Mouse (Mus musculus) intestine, embryonic 16.5 days (tissue): ENCODE measurements at regions not wholly inside any gene's neighbourhood (a gene's known extent, or its start where the extent isn't known, plus 50 kb on each side); places are given as distances from the start of the nearest gene placed in this dataset.

Source experiments
- ATAC-seq: fragments of 200-750 bp; cut with Nextera tagmentation; 2 replicates; pipeline ENCODE4 v1.8.0; 2017; ENCODE audit warnings: moderate TSS enrichment, moderate library complexity
- H3K27ac ChIP-seq: fragments of 300-500 bp; sonication (generic); 2 replicates; pipeline ENCODE4 v1.5.1; 2014; ENCODE audit warnings: mild to moderate bottlenecking, low read length
- H3K27me3 ChIP-seq: fragments of 300-500 bp; sonication (generic); replicated peaks from 2 replicates; pipeline ENCODE4 v1.6.1; 2014; ENCODE audit warnings: low read length, control low read depth, mixed read lengths; ENCODE audit not compliant: control insufficient read depth, insufficient read depth
- H3K36me3 ChIP-seq: fragments of 300-500 bp; sonication (generic); 2 replicates; pipeline ENCODE4 v1.6.1; 2014; ENCODE audit warnings: low read length, control low read depth; ENCODE audit not compliant: control insufficient read depth, insufficient read depth
- H3K4me1 ChIP-seq: fragments of 300-500 bp; sonication (generic); 2 replicates; pipeline ENCODE4 v1.6.1; 2014; ENCODE audit warnings: low read length, control low read depth, mixed read lengths; ENCODE audit not compliant: control insufficient read depth, insufficient read depth
- H3K4me2 ChIP-seq: fragments of 300-500 bp; sonication (generic); 2 replicates; pipeline ENCODE4 v1.6.1; 2014; ENCODE audit warnings: low read depth, low read length, control low read depth
- H3K4me3 ChIP-seq: fragments of 300-500 bp; sonication (generic); 2 replicates; pipeline ENCODE4 v1.5.1; 2014; ENCODE audit warnings: mild to moderate bottlenecking, low read length
- H3K9ac ChIP-seq: fragments of 300-500 bp; sonication (generic); 2 replicates; pipeline ENCODE4 v1.6.1; 2014; ENCODE audit warnings: low read depth, low read length
- H3K9me3 ChIP-seq: fragments of 300-500 bp; sonication (generic); 2 replicates; pipeline ENCODE4 v1.6.1; 2016; ENCODE audit warnings: low read length, control low read depth; ENCODE audit not compliant: control insufficient read depth
- WGBS: fragments of 180-500 bp; shearing (Covaris S2); extraction: QIAGEN DNeasy Blood & Tissue Kit; methylation state at CpG from one replicate; pipeline ENCODE4 v1.1.7; 2014; 5-methylcytosine and 5-hydroxymethylcytosine counted together

GRCm38 (mm10) chr4:47818371-47819159 is 226.4 kb upstream of the Nr4a3 start:
- H3K27ac ChIP-seq = no peak overlapping the region
- H3K4me1 ChIP-seq = no peaks in the 10 kb centered on the region
- H3K4me3 ChIP-seq = no peak overlapping the region
- no peaks in the 10 kb centered on the region for H3K9me3 ChIP-seq
- WGBS = 92% methylated on average over 18 of the region's 18 CpGs
- H3K27me3 ChIP-seq = no peaks in the 10 kb centered on the region
- ATAC-seq = no peak
- H3K36me3 ChIP-seq = no peaks in the 10 kb centered on the region
- H3K9ac ChIP-seq = no peak overlapping the region
- H3K4me2 ChIP-seq = no peak overlapping the region

GRCm38 (mm10) chr4:47820562-47820961 is 224.4 kb upstream of the Nr4a3 start:
- 76% methylated on average over 1 of the region's 1 CpGs for WGBS
- ATAC-seq = no peak
- Histone ChIP-seq H3K36me3 (no peaks in the 10 kb centered on the region), H3K4me1 (no peaks in the 10 kb centered on the region), H3K4me3 (no peak overlapping the region), H3K27me3 (no peaks in the 10 kb centered on the region), H3K9me3 (no peaks in the 10 kb centered on the region), H3K4me2 (no peak overlapping the region), H3K27ac (no peak overlapping the region), H3K9ac (no peak overlapping the region)

GRCm38 (mm10) chr4:47823299-47823698 is 221.7 kb upstream of the Nr4a3 start:
- Histone ChIP-seq H3K4me3 (no peak overlapping the region), H3K4me1 (no peaks in the 10 kb centered on the region), H3K27ac (no peak overlapping the region), H3K9ac (no peak overlapping the region), H3K27me3 (no peaks in the 10 kb centered on the region), H3K4me2 (no peak overlapping the region), H3K36me3 (no peaks in the 10 kb centered on the region), H3K9me3 (no peaks in the 10 kb centered on the region)
- ATAC-seq = no peak
- WGBS = 70% methylated on average over 9 of the region's 9 CpGs

- no peaks in the 10 kb centered on the region for H3K27me3 ChIP-seq
- no peak overlapping the region for H3K4me2 ChIP-seq
- no peaks in the 10 kb centered on the region for H3K9me3 ChIP-seq
- no peak overlapping the region for H3K27ac ChIP-seq
- WGBS = 91% methylated on average over 15 of the region's 15 CpGs
- no peak overlapping the region for H3K4me3 ChIP-seq
- no peak for ATAC-seq
- no peaks in the 10 kb centered on the region for H3K4me1 ChIP-seq
- H3K36me3 ChIP-seq = no peaks in the 10 kb centered on the region
- H3K9ac ChIP-seq = no peak overlapping the region
Measured at GRCm38 (mm10) chr4:47824083-47824482, 220.9 kb upstream of the Nr4a3 start.

- Histone ChIP-seq H3K9ac (no peak overlapping the region), H3K9me3 (no peaks in the 10 kb centered on the region), H3K36me3 (no peaks in the 10 kb centered on the region), H3K27me3 (no peaks in the 10 kb centered on the region), H3K4me2 (no peak overlapping the region), H3K4me1 (no peaks in the 10 kb centered on the region), H3K4me3 (no peak overlapping the region), H3K27ac (no peak overlapping the region)
- WGBS = 29% methylated on average over 2 of the region's 2 CpGs
- no peak for ATAC-seq
Measured at GRCm38 (mm10) chr4:47832905-47833304, 212.0 kb upstream of the Nr4a3 start.

GRCm38 (mm10) chr4:47838411-47838810 is 206.5 kb upstream of the Nr4a3 start:
- no peaks in the 10 kb centered on the region for H3K27me3 ChIP-seq
- ATAC-seq = no peak
- H3K36me3 ChIP-seq = no peaks in the 10 kb centered on the region
- no peak overlapping the region for H3K27ac ChIP-seq
- no peak overlapping the region for H3K4me2 ChIP-seq
- H3K4me3 ChIP-seq = no peak overlapping the region
- H3K9ac ChIP-seq = no peak overlapping the region
- H3K9me3 ChIP-seq = no peaks in the 10 kb centered on the region
- 79% methylated on average over 2 of the region's 2 CpGs for WGBS
- no peaks in the 10 kb centered on the region; the same call in 1 of the 2 replicates for H3K4me1 ChIP-seq

GRCm38 (mm10) chr4:47842128-47842656 is 202.8 kb upstream of the Nr4a3 start:
- H3K27me3 ChIP-seq = no peaks in the 10 kb centered on the region
- H3K4me1 ChIP-seq = no peaks in the 10 kb centered on the region; the same call in 1 of the 2 replicates
- no peaks in the 10 kb centered on the region for H3K36me3 ChIP-seq
- no peaks in the 10 kb centered on the region for H3K9me3 ChIP-seq
- no peak overlapping the region for H3K4me3 ChIP-seq
- ATAC-seq = no peak
- no peak overlapping the region for H3K4me2 ChIP-seq
- 49% methylated on average over 3 of the region's 3 CpGs for WGBS
- no peak overlapping the region for H3K9ac ChIP-seq
- H3K27ac ChIP-seq = no peak overlapping the region

GRCm38 (mm10) chr4:47845239-47845638 is 199.7 kb upstream of the Nr4a3 start:
- WGBS = 57% methylated on average over 4 of the region's 4 CpGs
- no peaks in the 10 kb centered on the region for H3K27me3 ChIP-seq
- no peak for ATAC-seq

GRCm38 (mm10) chr4:47846389-47847318 is 198.3 kb upstream of the Nr4a3 start:
- Histone ChIP-seq H3K9me3 (no peaks in the 10 kb centered on the region), H3K4me1 (no peaks in the 10 kb centered on the region; the same call in 1 of the 2 replicates), H3K27me3 (no peaks in the 10 kb centered on the region), H3K9ac (no peak overlapping the region), H3K27ac (no peak overlapping the region), H3K4me3 (no peak overlapping the region), H3K4me2 (no peak overlapping the region), H3K36me3 (no peaks in the 10 kb centered on the region)
- 39% methylated on average over 12 of the region's 12 CpGs for WGBS
- no peak for ATAC-seq

More at GRCm38 (mm10) chr4:47845239-47845638, 199.7 kb upstream of the Nr4a3 start:
- Histone ChIP-seq H3K9me3 (no peaks in the 10 kb centered on the region), H3K4me2 (no peak overlapping the region), H3K9ac (no peak overlapping the region), H3K27ac (no peak overlapping the region), H3K36me3 (no peaks in the 10 kb centered on the region), H3K4me1 (no peaks in the 10 kb centered on the region; the same call in 1 of the 2 replicates), H3K4me3 (no peak overlapping the region)
